In genomic region chr5:36695461-36696231, GRCm38 (mm10) we compare ENCODE assay signal across 7 mouse cellular contexts. TPM values are rescaled to one million over a fixed set of nuclear protein-coding genes. Genes with fewer than 3 reads are reported as not detected.
DNase-seq lines count a peak whose midpoint lies in the region; ATAC-seq lines count a peak whose summit lies in the region.

TSS of gene D5Ertd579e (minus strand) at chr5:36696024.

- H3K36me3 ChIP-seq in intestine, embryonic 15.5 days, result no peaks in the 10 kb centered on the region
- peaks cover 15% of the 10 kb centered on the region for H3K36me3 ChIP-seq in midbrain, embryonic 10.5 days

- peak within 1 kb of the TSS; percentile 85 for H3K27ac ChIP-seq in intestine, embryonic 15.5 days
- peak within 1 kb of the TSS; percentile 98 for H3K27ac ChIP-seq in midbrain, embryonic 10.5 days (replicated peaks)

- ATAC-seq in intestine, embryonic 15.5 days, result peak; percentile 95

- H3K9me3 ChIP-seq in intestine, embryonic 15.5 days, result no peaks in the 10 kb centered on the region
- no peaks in the 10 kb centered on the region for H3K9me3 ChIP-seq in midbrain, embryonic 10.5 days (replicated peaks)

- H3K27me3 ChIP-seq in intestine, embryonic 15.5 days (replicated peaks), result no peaks in the 10 kb centered on the region
- 0 out of 2 replicates have a peak, but pooled peaks cover 5% of the 10 kb centered on the region for H3K27me3 ChIP-seq in midbrain, embryonic 10.5 days (ENCODE audit: low read depth, poor library complexity, severe bottlenecking)

- WGBS in intestine, embryonic 15.5 days, result 1% methylated on average over 104 of the region's 104 CpGs
- WGBS in midbrain, embryonic 10.5 days, result under 1% methylated on average over 104 of the region's 104 CpGs

- peak within 1 kb of the TSS; percentile 89 for H3K4me2 ChIP-seq in intestine, embryonic 15.5 days (replicated peaks)

- intact Hi-C loops in gastrocnemius, postnatal 36 days (cut with DNase I), result loop anchor here (2.0 kb wide), 1 partner anchor 45 kb away; no protein-coding TSS in a partner anchor
- intact Hi-C loops in left cerebral cortex, postnatal 25 days (cut with DNase I), result loop anchor here (2.0 kb wide), 1 partner anchor 45 kb away; no protein-coding TSS in a partner anchor

- peak within 1 kb of the TSS; percentile 80 for H3K9ac ChIP-seq in intestine, embryonic 15.5 days

- peaks cover 24% of the 10 kb centered on the region for H3K4me1 ChIP-seq in intestine, embryonic 15.5 days (replicated peaks)
- peaks cover 25% of the 10 kb centered on the region for H3K4me1 ChIP-seq in midbrain, embryonic 10.5 days

- DNase-seq in adrenal gland, adult 18-20 months (ENCODE audit: low spot score in 2 of 2), result peak; percentile 95 to 97
- DNase-seq in embryo, embryonic 11 days, result peak; percentile 96
- peak; percentile 91 to 94 for DNase-seq in gastrocnemius, postnatal 36 days
- peak; percentile 95 to 97 for DNase-seq in left cerebral cortex, postnatal 25 days (ENCODE audit: low spot score in 2 of 2)
- peak; percentile 93 for DNase-seq in midbrain, embryonic 10.5 days (ENCODE audit: low spot score)
- DNase-seq in right cerebral cortex, postnatal 4 days, result peak; percentile 95

- H3K4me3 ChIP-seq in intestine, embryonic 15.5 days (replicated peaks), result peak within 1 kb of the TSS; percentile 81
- H3K4me3 ChIP-seq in midbrain, embryonic 10.5 days, result peak within 1 kb of the TSS; percentile 79

RNA-seq across cellular contexts. Expression of gene D5Ertd579e, which starts in this region (rescaled TPM):
- 10 to 100 TPM; 73.9 to 87.5 TPM for total RNA-seq in adrenal gland, adult 18-20 months (2021)
- 10 to 100 TPM; 70.4 to 74.0 TPM for total RNA-seq in gastrocnemius, postnatal 36 days (2021)
- polyA plus RNA-seq in intestine, embryonic 15.5 days (2015; fragmentation: Nextera tagmentation; extraction: Ambion mirVana), result 15.6 and 16.7 TPM in 2 replicates
- 10 to 100 TPM; 91.8 to 97.9 TPM for total RNA-seq in left cerebral cortex, postnatal 25 days (2021)
- 23.7 and 29.3 TPM in 2 replicates for polyA plus RNA-seq in midbrain, embryonic 10.5 days (2016; fragmentation: Nextera tagmentation; extraction: Ambion mirVana)

Comparison
In these comparisons a context has a peak if more than half of its experiments do, and no peak if none do; other contexts are left out.
1. Peak in every context shown above with its lines: DNase-seq, ATAC-seq, H3K4me3 ChIP-seq and H3K27ac ChIP-seq.